Mouse (Mus musculus) layer of hippocampus, adult 2 months (tissue): ENCODE results near the gene Unc13a. TPM values are rescaled to one million over a fixed set of nuclear protein-coding genes. Genes with fewer than 3 reads are reported as not detected.

Source experiments
- DNase-seq, 2 experiments: peaks; one replicate each; pipeline ENCODE4 v3.0.0; 2022; ENCODE audit warnings: low spot score in 2 of 2
- H3K27ac ChIP-seq: fragments of 200-600 bp; 2 replicates; pipeline ENCODE4 v1.8.1; 2022
- H3K4me3 ChIP-seq: fragments of 200-600 bp; 2 replicates; pipeline ENCODE4 v1.8.1; 2022; ENCODE audit warnings: mild to moderate bottlenecking
- CTCF ChIP-seq: fragments of 200-600 bp; conservative IDR thresholded peaks from 2 replicates; pipeline ENCODE4 v1.8.1; 2022; ENCODE audit warnings: antibody characterized with exemption, mild to moderate bottlenecking, moderate library complexity
- microRNA-seq, 2 experiments: library from miRNA; unstranded; fragments of <30 nt; microRNA quantifications; one replicate each; pipeline ENCODE4 v1.2.0; 2021
- total RNA-seq, 2 experiments: library from RNA; stranded (reverse); gene quantifications; 2 replicates each; pipeline ENCODE4 v1.2.3; 2021

Unc13a gene
- total RNA-seq, 2 experiments from 2014 or later = 263 to 264 TPM

DNA sequence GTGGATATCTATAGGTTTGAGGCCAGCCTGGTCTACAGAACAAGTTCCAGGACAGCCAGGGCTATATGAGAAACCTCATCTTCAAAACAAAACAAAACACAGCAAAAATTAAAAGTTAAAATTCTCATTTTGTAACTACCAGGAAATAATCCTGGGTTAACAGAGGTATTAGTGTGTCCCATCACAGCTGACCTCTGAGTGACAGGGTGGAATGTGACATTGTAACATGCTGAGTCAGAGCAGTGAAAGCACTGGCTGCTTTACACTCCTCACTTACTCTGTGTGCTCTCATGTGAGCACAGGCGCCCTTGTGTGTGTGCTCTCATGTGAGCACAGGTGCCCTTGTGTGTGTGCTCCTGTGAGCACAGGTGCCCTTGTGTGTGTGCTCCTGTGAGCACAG, 96.5 kb downstream of the Unc13a start:
- DNase-seq = no peak
- TF ChIP-seq CTCF = no peak
- Histone ChIP-seq H3K4me3 (no peak overlapping the region), H3K27ac (no peak overlapping the region)

DNA sequence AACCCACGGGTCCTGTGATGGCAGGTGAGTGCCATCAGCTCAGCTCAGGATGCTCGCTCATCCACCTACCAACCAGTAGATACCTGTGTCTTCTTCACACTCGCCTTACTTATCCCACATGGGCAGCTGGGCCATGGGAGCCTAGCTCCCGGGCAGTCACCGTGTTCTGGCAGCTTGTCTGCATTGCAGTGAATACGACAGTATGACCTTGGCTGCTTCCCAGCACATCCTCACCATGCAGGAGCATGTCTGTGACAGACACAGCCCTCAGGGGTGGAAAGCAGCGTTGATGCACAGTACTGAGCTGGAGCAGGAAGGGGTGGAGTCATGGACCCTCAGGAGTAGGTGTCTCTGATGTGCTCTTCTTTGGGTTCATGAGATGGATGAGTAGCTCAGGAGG, 97.1 kb downstream of the Unc13a start:
- TF ChIP-seq CTCF = no peak
- no peak overlapping the region for H3K27ac ChIP-seq
- DNase-seq = no peak
- H3K4me3 ChIP-seq = no peak overlapping the region

Small RNA genes within 50 kb of the gene (microRNA-seq; reads per million reads assigned to microRNA genes)
- 29.4 to 32.6 reads per million in 2 experiments for gene Mir6769b

Other genes starting within 250 kb of the Unc13a start
- gene Abhd8, start 208.1 kb downstream of the Unc13a start, total RNA-seq = 100 to 1,000 TPM; 260 to 270 TPM
- 10 to 100 TPM; 39.7 to 45.4 TPM for gene Mrpl34, start 206.8 kb downstream of the Unc13a start, total RNA-seq
- 10 to 100 TPM; 83.2 to 89.7 TPM for gene Dda1, start 202.6 kb downstream of the Unc13a start, total RNA-seq
- 10 to 100 TPM; 52.9 to 55.3 TPM for gene Ano8, start 185.8 kb downstream of the Unc13a start, total RNA-seq
- 10 to 100 TPM; 28.7 to 32.1 TPM for gene Gtpbp3, start 183.7 kb downstream of the Unc13a start, total RNA-seq
- 1 to 10 TPM; 7.3 to 7.7 TPM for gene Plvap, start 160.0 kb downstream of the Unc13a start, total RNA-seq
- not detected for gene Ccdc194, start 146.0 kb downstream of the Unc13a start, total RNA-seq
- 1 to 10 TPM; 3.4 to 5.0 TPM for gene Bst2, start 134.3 kb downstream of the Unc13a start, total RNA-seq
- 10 to 100 TPM; 33.8 to 34.9 TPM for gene Mvb12a, start 128.8 kb downstream of the Unc13a start, total RNA-seq
- gene Tmem221, start 112.9 kb downstream of the Unc13a start, total RNA-seq = under 1 TPM; 0.22 to 0.31 TPM
- not detected for gene Nxnl1, start 105.2 kb downstream of the Unc13a start, total RNA-seq
- gene Slc27a1, start 102.9 kb downstream of the Unc13a start, total RNA-seq = 100 to 1,000 TPM; 125 to 126 TPM
- gene Pgls, start 79.6 kb downstream of the Unc13a start, total RNA-seq = 10 to 100 TPM; 27.5 to 34.4 TPM
- 1 to 10 TPM; 3.8 TPM for gene Fam129c, start 74.1 kb downstream of the Unc13a start, total RNA-seq
- gene Colgalt1, start 60.8 kb downstream of the Unc13a start, total RNA-seq = 10 to 100 TPM; 52.4 to 60.1 TPM
- gene Jak3, start 4.5 kb upstream of the Unc13a start, total RNA-seq = 1 to 10 TPM; 5.3 TPM
- 1 to 10 TPM in 1 of 2 experiments, not detected in 1; 2.1 TPM for gene Insl3, start 17.5 kb upstream of the Unc13a start, total RNA-seq
- under 1 TPM; 0.72 to 0.81 TPM for gene B3gnt3, start 30.0 kb upstream of the Unc13a start, total RNA-seq
- 100 to 1,000 TPM; 101 to 112 TPM for gene Fcho1, start 54.0 kb upstream of the Unc13a start, total RNA-seq
- gene Zfp709, start 210.3 kb upstream of the Unc13a start, total RNA-seq = 10 to 100 TPM; 11.5 to 11.6 TPM
- gene Zfp882, start 236.9 kb upstream of the Unc13a start, total RNA-seq = 10 to 100 TPM; 13.0 to 20.6 TPM
- 10 to 100 TPM; 26.5 to 26.6 TPM for gene Zfp617, start 236.9 kb upstream of the Unc13a start, total RNA-seq